Mouse (Mus musculus): ENCODE results near the gene Sema5b.
"Not testable (repeated sequence)": the region's sequence is repeated elsewhere in the genome, so short reads cannot be mapped to it uniquely, and the experiment has no call there.

Gene Sema5b

GRCm38 (mm10) chr16:35549354-35549753 lies 8.4 kb downstream of the Sema5b start:
- DNase-seq (ENCODE audit: low spot score) = no peak

- DNase-seq (ENCODE audit: low spot score) = no peak
These were observed 14.9 kb downstream of the Sema5b start for GRCm38 (mm10) chr16:35555596-35556482.

- no peak for DNase-seq (ENCODE audit: low spot score)
These were observed 16.1 kb downstream of the Sema5b start for GRCm38 (mm10) chr16:35557038-35557437.

- no peak for DNase-seq (ENCODE audit: low spot score)
These were observed 20.6 kb downstream of the Sema5b start for GRCm38 (mm10) chr16:35561541-35561940.

GRCm38 (mm10) chr16:35564246-35564905 lies 23.4 kb downstream of the Sema5b start:
- no peak for DNase-seq (ENCODE audit: low spot score)

GRCm38 (mm10) chr16:35565601-35566000 lies 24.7 kb downstream of the Sema5b start:
- DNase-seq (ENCODE audit: low spot score) = not testable (repeated sequence)

- no peak for DNase-seq (ENCODE audit: low spot score)
These were observed 27.4 kb downstream of the Sema5b start for GRCm38 (mm10) chr16:35568225-35568880.

- DNase-seq (ENCODE audit: low spot score) = no peak
These were observed 28.4 kb downstream of the Sema5b start for GRCm38 (mm10) chr16:35569347-35569746.

GRCm38 (mm10) chr16:35569758-35570157 lies 28.8 kb downstream of the Sema5b start:
- DNase-seq (ENCODE audit: low spot score) = no peak

- DNase-seq (ENCODE audit: low spot score) = no peak
These were observed 29.7 kb downstream of the Sema5b start for GRCm38 (mm10) chr16:35570627-35571026.

- no peak for DNase-seq (ENCODE audit: low spot score)
These were observed 32.6 kb downstream of the Sema5b start for GRCm38 (mm10) chr16:35573586-35573985.

GRCm38 (mm10) chr16:35577181-35577941 lies 36.4 kb downstream of the Sema5b start:
- DNase-seq (ENCODE audit: low spot score) = no peak

GRCm38 (mm10) chr16:35581299-35581698 lies 40.4 kb downstream of the Sema5b start:
- DNase-seq (ENCODE audit: low spot score) = no peak

GRCm38 (mm10) chr16:35583551-35584080 lies 42.7 kb downstream of the Sema5b start:
- no peak for DNase-seq (ENCODE audit: low spot score)

GRCm38 (mm10) chr16:35585126-35585694 lies 44.3 kb downstream of the Sema5b start:
- DNase-seq (ENCODE audit: low spot score) = no peak

- no peak for DNase-seq (ENCODE audit: low spot score)
These were observed 46.3 kb downstream of the Sema5b start for GRCm38 (mm10) chr16:35587046-35587779.

- no peak for DNase-seq (ENCODE audit: low spot score)
These were observed 47.0 kb downstream of the Sema5b start for GRCm38 (mm10) chr16:35587866-35588465.

- no peak for DNase-seq (ENCODE audit: low spot score)
These were observed 47.8 kb downstream of the Sema5b start for GRCm38 (mm10) chr16:35588731-35589151.

GRCm38 (mm10) chr16:35591756-35592155 lies 50.8 kb downstream of the Sema5b start:
- DNase-seq (ENCODE audit: low spot score) = no peak

Measured in layer of hippocampus, adult 9-10 months (tissue).